Mouse (Mus musculus) c-Kit-positive CD71-negative TER-119-negative erythroid progenitor cells, embryonic 14.5 days (primary cell): ENCODE measurements around the gene Twf2.

Source experiments
- DNase-seq: peaks from one replicate; pipeline ENCODE4 v3.0.0-alpha.2; 2013; ENCODE audit warnings: low read depth

The Twf2 gene

GRCm38 (mm10) chr9:106179454-106179853 lies 23.5 kb upstream of the Twf2 start:
- DNase-seq: no peak

- no peak for DNase-seq
These were observed 22.9 kb upstream of the Twf2 start for GRCm38 (mm10) chr9:106179964-106180363.

GRCm38 (mm10) chr9:106182146-106182545 lies 20.8 kb upstream of the Twf2 start:
- no peak for DNase-seq

GRCm38 (mm10) chr9:106183996-106184395 lies 18.9 kb upstream of the Twf2 start:
- DNase-seq: no peak

- DNase-seq: no peak
These were observed 11.6 kb upstream of the Twf2 start for GRCm38 (mm10) chr9:106191355-106191754.

GRCm38 (mm10) chr9:106192024-106192423 lies 10.9 kb upstream of the Twf2 start:
- DNase-seq: no peak

GRCm38 (mm10) chr9:106192998-106193397 lies 9.9 kb upstream of the Twf2 start:
- DNase-seq: no peak

GRCm38 (mm10) chr9:106193930-106194807 lies 8.7 kb upstream of the Twf2 start:
- no peak for DNase-seq

- no peak for DNase-seq
These were observed 7.2 kb upstream of the Twf2 start for GRCm38 (mm10) chr9:106195693-106196092.

GRCm38 (mm10) chr9:106197081-106197713 lies 5.7 kb upstream of the Twf2 start:
- DNase-seq: no peak

- no peak for DNase-seq
These were observed 5.2 kb upstream of the Twf2 start for GRCm38 (mm10) chr9:106197732-106198131.

GRCm38 (mm10) chr9:106198962-106199458 lies 3.9 kb upstream of the Twf2 start:
- no peak for DNase-seq

GRCm38 (mm10) chr9:106199535-106200272 lies 3.2 kb upstream of the Twf2 start, which contains the start of gene Ppm1m:
Gene Ppm1m, minus strand, starts transcription at chr9:106199746.
- no peak for DNase-seq

GRCm38 (mm10) chr9:106201895-106202294 lies 1.0 kb upstream of the Twf2 start:
- DNase-seq: no peak

- no peak for DNase-seq
These were observed 1.3 kb downstream of the Twf2 start for GRCm38 (mm10) chr9:106203990-106204851.

- DNase-seq: no peak
These were observed 2.9 kb downstream of the Twf2 start for GRCm38 (mm10) chr9:106205713-106206290.

- no peak for DNase-seq
These were observed 3.6 kb downstream of the Twf2 start for GRCm38 (mm10) chr9:106206515-106206914.

- no peak for DNase-seq
These were observed 5.3 kb downstream of the Twf2 start for GRCm38 (mm10) chr9:106208181-106208580.

GRCm38 (mm10) chr9:106209954-106210353 lies 7.0 kb downstream of the Twf2 start:
- DNase-seq: no peak

GRCm38 (mm10) chr9:106210853-106211609 lies 8.1 kb downstream of the Twf2 start:
- no peak for DNase-seq
